Mouse (Mus musculus): ENCODE measurements around the gene Tdrkh. TPM values are rescaled to one million over a fixed set of nuclear protein-coding genes. Genes with fewer than 3 reads are reported as not detected.

Gene Tdrkh
- polyA plus RNA-seq (2012; rRNA removed; ENCODE audit: low replicate concordance): not detected in 2 replicates

DNA sequence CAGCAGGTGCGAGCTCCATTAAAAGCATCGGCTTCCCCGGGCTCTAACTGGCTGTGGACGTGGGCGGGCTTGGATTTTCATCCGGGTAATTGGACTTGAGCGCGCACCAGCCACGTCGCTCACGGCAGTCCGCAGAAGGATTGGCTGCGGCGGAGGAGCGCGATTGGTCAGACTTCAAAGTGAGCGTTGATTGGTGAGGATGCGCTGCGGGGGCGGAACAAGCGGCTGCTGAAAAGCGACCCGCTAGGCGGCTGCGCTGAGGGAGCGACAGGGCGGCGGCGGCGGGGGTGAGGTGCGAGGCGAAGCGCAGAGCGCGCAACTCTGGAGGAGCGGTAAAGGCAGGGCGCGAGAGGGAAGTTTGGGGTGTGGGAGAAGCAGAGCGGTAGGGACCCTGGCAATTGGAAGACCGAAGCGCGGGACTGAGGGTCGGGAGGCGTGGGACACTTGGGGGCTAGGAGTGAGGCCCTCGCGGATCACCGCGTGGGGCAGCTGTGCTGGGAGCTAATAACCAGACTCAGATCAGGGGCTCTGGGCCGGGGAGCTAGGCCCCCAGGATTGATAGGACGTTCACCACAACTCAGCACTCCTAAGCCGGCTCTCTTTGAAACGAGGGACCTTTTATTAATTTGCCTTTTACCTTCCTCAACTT, at the start of gene Tdrkh:
Gene Tdrkh, plus strand, starts transcription at position 243 of the 649 bp plus-strand sequence.

DNA sequence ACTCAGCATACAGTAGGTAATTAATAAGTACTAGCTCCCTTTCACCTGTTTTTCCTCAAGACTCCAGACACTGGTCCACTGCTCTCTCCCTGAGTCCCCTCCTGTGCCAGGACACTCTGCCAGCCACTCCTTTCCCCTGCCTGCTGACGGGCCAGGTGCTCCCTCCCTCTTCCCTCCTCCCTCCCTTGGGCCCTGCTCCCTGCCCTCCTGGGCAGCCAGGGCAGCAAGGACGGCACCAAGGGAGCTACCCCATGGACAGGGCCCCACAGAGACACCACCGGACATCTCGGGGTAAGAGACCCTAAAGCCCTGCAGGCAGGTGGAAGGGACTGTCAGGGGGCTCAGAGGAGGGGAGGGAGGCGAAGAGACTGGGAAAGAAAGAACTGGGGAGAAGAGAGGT, 40.4 kb upstream of the Tdrkh start, which contains the start of gene Rorc:
Gene Rorc, plus strand, starts transcription at position 154 of the 400 bp plus-strand sequence.

DNA sequence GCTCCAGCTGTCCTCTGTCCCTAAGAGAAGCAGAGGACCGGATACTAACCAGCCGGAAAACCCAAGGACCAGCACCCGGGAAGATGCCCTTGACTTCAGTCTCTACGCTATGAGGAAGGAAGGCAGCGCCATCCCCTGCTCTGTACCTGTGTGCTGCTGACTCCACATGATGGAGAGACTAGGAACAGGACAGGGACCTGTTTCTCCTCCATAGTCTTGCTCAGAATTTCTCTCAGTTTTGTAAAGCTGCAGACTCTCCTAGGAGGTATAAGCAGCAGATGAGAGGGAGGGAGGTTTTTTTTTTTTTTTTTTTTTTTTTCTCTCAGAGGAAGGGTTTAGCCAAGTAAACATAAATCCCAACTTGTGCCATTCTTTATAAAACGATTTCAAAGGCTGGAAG, 14.9 kb upstream of the Tdrkh start, which contains the start of gene Lingo4:
Gene Lingo4, plus strand, starts transcription at position 301 of the 400 bp plus-strand sequence.

DNA sequence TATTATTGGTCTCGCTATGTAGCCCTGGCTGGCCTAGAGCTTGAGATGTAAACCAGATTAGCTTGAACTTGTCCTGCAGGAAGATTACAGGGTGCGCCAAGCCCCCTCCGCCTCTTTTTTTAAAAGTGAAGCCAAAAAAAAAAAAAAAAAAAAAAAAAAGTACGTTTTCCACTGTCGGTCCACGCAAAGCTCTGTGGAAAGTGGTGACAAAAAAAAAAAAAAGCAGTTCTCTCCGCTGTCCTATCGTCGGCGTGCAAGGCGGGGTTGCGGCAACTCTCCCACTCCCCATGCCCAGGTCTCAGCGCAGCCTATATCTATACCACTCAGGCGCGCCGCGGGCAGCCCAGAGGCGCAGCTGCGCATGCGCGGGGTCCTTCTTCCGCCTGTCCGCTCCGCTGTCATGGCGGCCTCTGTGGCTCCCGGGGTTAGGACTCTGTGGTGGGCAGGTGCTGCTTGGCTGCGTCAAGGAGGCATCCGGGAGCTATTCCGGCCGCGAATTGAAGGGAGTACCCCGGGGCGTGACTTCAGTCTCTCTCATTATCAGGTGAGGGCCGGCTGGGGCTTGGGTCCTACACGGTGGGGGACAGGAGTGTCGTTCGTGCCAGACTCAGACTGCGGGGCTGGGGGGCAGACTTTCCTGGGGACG, 30.0 kb downstream of the Tdrkh start, which contains the start of gene Mrpl9:
Gene Mrpl9, plus strand, starts transcription at position 368 of the 646 bp plus-strand sequence.

DNA sequence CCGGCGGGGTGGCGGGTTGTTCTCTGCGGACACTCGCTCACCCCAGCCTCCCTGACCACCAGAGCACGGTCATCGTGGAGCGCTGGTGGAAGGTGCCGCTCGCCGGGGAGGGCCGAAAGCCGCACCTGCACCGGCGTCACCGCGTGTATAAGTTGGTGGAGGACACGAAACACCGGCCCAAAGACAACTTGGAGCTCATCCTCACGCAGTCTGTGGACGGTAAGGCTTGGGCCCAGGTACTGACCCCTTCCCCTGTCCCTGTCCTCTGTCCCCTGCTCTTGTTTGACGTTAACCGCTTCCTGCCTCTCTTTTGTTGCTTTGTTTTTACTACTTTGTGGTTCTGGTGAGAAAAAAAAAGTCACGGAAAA, 30.5 kb downstream of the Tdrkh start, which contains the start of gene Oaz3:
Gene Oaz3, minus strand, starts transcription at position 319 of the 368 bp plus-strand sequence.

DNA sequence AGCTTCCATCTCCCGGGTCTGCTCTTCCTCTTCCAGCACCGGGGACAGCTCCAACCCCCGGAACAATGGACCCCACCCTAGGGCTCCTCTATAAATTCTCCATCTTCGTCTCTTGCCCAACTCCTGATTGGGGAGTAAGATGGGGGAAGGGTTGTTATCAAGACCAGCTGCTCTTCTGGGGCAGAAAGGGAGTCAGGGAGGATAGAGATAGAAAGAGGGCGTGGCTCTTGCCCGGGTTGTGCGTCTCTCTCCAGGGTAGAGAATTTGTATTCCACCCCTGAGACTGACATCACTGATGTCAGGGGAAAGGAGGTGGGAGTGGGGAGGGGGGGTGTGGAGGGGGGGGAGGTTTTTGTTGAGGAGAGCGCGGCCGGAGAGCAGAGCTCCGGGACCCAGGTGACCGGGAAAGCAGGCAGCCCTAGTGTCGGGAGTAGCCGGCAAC, 64.9 kb downstream of the Tdrkh start, which contains the start of gene Celf3:
Gene Celf3, plus strand, starts transcription at position 315 of the 442 bp plus-strand sequence.

GRCm38 (mm10) chr3:94480291-94480884, 67.3 kb downstream of the Tdrkh start, which contains the start of gene Riiad1:
Gene Riiad1 (minus strand): TSS chr3:94480341.

Other genes starting within 250 kb of the Tdrkh start
- gene Gm10696, start 235.1 kb upstream of the Tdrkh start, polyA plus RNA-seq (2012; rRNA removed; ENCODE audit: low replicate concordance): not detected in 2 replicates
- gene Gm5286, start 216.6 kb upstream of the Tdrkh start, polyA plus RNA-seq (2012; rRNA removed; ENCODE audit: low replicate concordance): not detected in 2 replicates
- gene Gm4778, start 149.2 kb upstream of the Tdrkh start, polyA plus RNA-seq (2012; rRNA removed; ENCODE audit: low replicate concordance): not detected in 2 replicates
- gene Them4, start 103.2 kb upstream of the Tdrkh start, polyA plus RNA-seq (2012; rRNA removed; ENCODE audit: low replicate concordance): 1.1 and 1.3 TPM in 2 replicates
- gene Them5, start 71.2 kb upstream of the Tdrkh start, polyA plus RNA-seq (2012; rRNA removed; ENCODE audit: low replicate concordance): 0.07 TPM in 1 of 2 replicates, not detected in the other
- gene C2cd4d, start 50.8 kb upstream of the Tdrkh start, polyA plus RNA-seq (2012; rRNA removed; ENCODE audit: low replicate concordance): 1.7 and 7.8 TPM in 2 replicates
- 11.2 and 22.2 TPM in 2 replicates for gene Rorc, start 40.5 kb upstream of the Tdrkh start, polyA plus RNA-seq (2012; rRNA removed; ENCODE audit: low replicate concordance)
- gene Lingo4, start 14.8 kb upstream of the Tdrkh start, polyA plus RNA-seq (2012; rRNA removed; ENCODE audit: low replicate concordance): 0.21 and 0.33 TPM in 2 replicates
- 13.6 and 17.9 TPM in 2 replicates for gene Mrpl9, start 30.0 kb downstream of the Tdrkh start, polyA plus RNA-seq (2012; rRNA removed; ENCODE audit: low replicate concordance)
- not detected in 2 replicates for gene Oaz3, start 30.6 kb downstream of the Tdrkh start, polyA plus RNA-seq (2012; rRNA removed; ENCODE audit: low replicate concordance)
- gene Celf3, start 65.0 kb downstream of the Tdrkh start, polyA plus RNA-seq (2012; rRNA removed; ENCODE audit: low replicate concordance): 13.9 and 23.0 TPM in 2 replicates
- not detected in 2 replicates for gene Riiad1, start 67.1 kb downstream of the Tdrkh start, polyA plus RNA-seq (2012; rRNA removed; ENCODE audit: low replicate concordance)
- 2.6 and 2.8 TPM in 2 replicates for gene Snx27, start 169.4 kb downstream of the Tdrkh start, polyA plus RNA-seq (2012; rRNA removed; ENCODE audit: low replicate concordance)
- gene Gm10972, start 229.8 kb downstream of the Tdrkh start, polyA plus RNA-seq (2012; rRNA removed; ENCODE audit: low replicate concordance): not detected in 2 replicates
- gene Tuft1, start 245.6 kb downstream of the Tdrkh start, polyA plus RNA-seq (2012; rRNA removed; ENCODE audit: low replicate concordance): 11.1 and 25.5 TPM in 2 replicates

All from duodenum, adult 2 months (tissue).